ENCODE assay signal across 10 mouse cellular contexts in the genomic region with DNA sequence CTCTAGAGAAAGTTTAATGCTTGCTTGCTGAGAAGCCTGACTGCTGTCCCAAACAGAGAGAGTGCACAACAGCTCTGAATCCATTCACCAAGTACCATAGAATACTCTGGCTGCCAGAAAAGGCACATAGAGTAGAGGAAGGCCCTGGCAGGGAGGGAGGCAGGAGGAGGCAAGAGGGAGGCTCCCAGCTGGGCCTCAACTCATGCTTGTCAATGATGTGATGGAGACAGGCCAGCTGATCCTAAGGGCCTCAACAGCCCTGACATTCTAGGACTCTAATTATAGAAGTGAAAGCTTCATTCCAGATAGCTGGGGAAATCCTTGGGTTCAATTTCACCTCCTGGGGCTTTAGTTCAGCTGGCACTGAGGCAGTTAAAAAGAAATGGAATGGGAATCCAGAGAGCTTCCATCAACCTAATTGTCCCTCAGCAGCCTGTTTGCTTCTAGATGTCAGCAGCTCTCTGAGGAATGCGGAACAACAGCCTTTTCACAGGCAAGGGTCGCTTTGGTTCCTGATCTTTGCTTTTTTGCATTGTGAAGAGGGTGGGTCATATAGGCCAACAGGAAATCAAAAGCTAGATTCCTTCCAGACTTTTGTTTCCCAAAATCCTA.
DNase-seq lines count a peak whose midpoint lies in the region; ATAC-seq and TF ChIP-seq lines count a peak whose summit lies in the region.
"Had no signal": no experiment of that assay in that cellular context is flagged by ENCODE, and none has a peak within 500 bp of the region (broad histone marks: within the 10 kb centered on the region; RNA-seq: fewer than 3 reads in every experiment).

No protein-coding gene starts in this region.

- 61% methylated on average over 2 of the region's 2 CpGs for WGBS in hindbrain, postnatal 0 days
- 54% methylated on average over 2 of the region's 2 CpGs for WGBS in hindbrain, embryonic 13.5 days
- WGBS in embryonic facial prominence, embryonic 10.5 days, result 35% methylated on average over 2 of the region's 2 CpGs
- 42% methylated on average over 2 of the region's 2 CpGs for WGBS in lung, embryonic 15.5 days
- 55% methylated on average over 2 of the region's 2 CpGs for WGBS in neural tube, embryonic 15.5 days

- no peak overlapping the region for H3K4me3 ChIP-seq in hindbrain, postnatal 0 days (ENCODE audit: low read length)
- H3K4me3 ChIP-seq in hindbrain, embryonic 13.5 days, result no peak overlapping the region
- no peak overlapping the region for H3K4me3 ChIP-seq in embryonic facial prominence, embryonic 10.5 days
- no peak overlapping the region for H3K4me3 ChIP-seq in lung, embryonic 15.5 days
- no peak overlapping the region for H3K4me3 ChIP-seq in neural tube, embryonic 15.5 days (replicated peaks)
- H3K4me3 ChIP-seq: hindbrain, embryonic 12.5 days had no signal

- no peaks in the 10 kb centered on the region for H3K9me3 ChIP-seq in hindbrain, postnatal 0 days (ENCODE audit: low read length)
- no peaks in the 10 kb centered on the region for H3K9me3 ChIP-seq in hindbrain, embryonic 13.5 days
- no peaks in the 10 kb centered on the region for H3K9me3 ChIP-seq in embryonic facial prominence, embryonic 10.5 days
- no peaks in the 10 kb centered on the region for H3K9me3 ChIP-seq in lung, embryonic 15.5 days
- H3K9me3 ChIP-seq in neural tube, embryonic 15.5 days (replicated peaks), result no peaks in the 10 kb centered on the region
- H3K9me3 ChIP-seq: hindbrain, embryonic 12.5 days had no signal

- H3K36me3 ChIP-seq in hindbrain, postnatal 0 days (ENCODE audit: insufficient read depth, low read length), result no peaks in the 10 kb centered on the region
- H3K36me3 ChIP-seq in hindbrain, embryonic 13.5 days, result no peaks in the 10 kb centered on the region
- no peaks in the 10 kb centered on the region for H3K36me3 ChIP-seq in embryonic facial prominence, embryonic 10.5 days (replicated peaks)
- no peaks in the 10 kb centered on the region for H3K36me3 ChIP-seq in lung, embryonic 15.5 days
- H3K36me3 ChIP-seq in neural tube, embryonic 15.5 days, result no peaks in the 10 kb centered on the region
- H3K36me3 ChIP-seq: hindbrain, embryonic 12.5 days had no signal

- H3K4me2 ChIP-seq in hindbrain, postnatal 0 days (ENCODE audit: low read depth, low read length), result no peak overlapping the region
- H3K4me2 ChIP-seq in hindbrain, embryonic 13.5 days, result no peak overlapping the region
- H3K4me2 ChIP-seq in lung, embryonic 15.5 days, result no peak overlapping the region
- no peak overlapping the region for H3K4me2 ChIP-seq in neural tube, embryonic 15.5 days
- H3K4me2 ChIP-seq: hindbrain, embryonic 12.5 days had no signal

- DNase-seq in hindbrain, postnatal 0 days (ENCODE audit: low spot score), result peak; percentile 1
- peak; percentile 3 for DNase-seq in adipocyte (ENCODE audit: low spot score)
- peak; percentile 7 for DNase-seq in embryonic facial prominence, embryonic 10.5 days (ENCODE audit: low spot score)
- DNase-seq in right cerebral cortex, adult 2 months (ENCODE audit: low spot score in 2 of 2), result no peak
- no peak for DNase-seq in cerebellum, adult 11-12 months
- DNase-seq: adrenal gland, adult 8-10 months had no signal

- no peak overlapping the region for H3K27ac ChIP-seq in hindbrain, postnatal 0 days
- H3K27ac ChIP-seq in hindbrain, embryonic 13.5 days, result no peak overlapping the region
- no peak overlapping the region for H3K27ac ChIP-seq in embryonic facial prominence, embryonic 10.5 days (replicated peaks)
- H3K27ac ChIP-seq in lung, embryonic 15.5 days, result peak overlapping the region; percentile 50; the same call in 1 of the 2 replicates
- no peak overlapping the region for H3K27ac ChIP-seq in neural tube, embryonic 15.5 days (replicated peaks)
- H3K27ac ChIP-seq: hindbrain, embryonic 12.5 days had no signal

- TF ChIP-seq CTCF in hindbrain, postnatal 0 days (IDR thresholded peaks at IDR 0.05; ENCODE audit: low read depth), result no peak

- ATAC-seq in hindbrain, postnatal 0 days, result no peak
- ATAC-seq in hindbrain, embryonic 13.5 days (ENCODE audit: low FRiP score), result no peak
- ATAC-seq in lung, embryonic 15.5 days (ENCODE audit: borderline replicate concordance, extremely low read depth, low FRiP score, low TSS enrichment), result peak; percentile 82
- no peak for ATAC-seq in neural tube, embryonic 15.5 days (ENCODE audit: low FRiP score)

- H3K9ac ChIP-seq in hindbrain, postnatal 0 days (replicated peaks; ENCODE audit: low read length), result no peak overlapping the region
- H3K9ac ChIP-seq in hindbrain, embryonic 13.5 days, result no peak overlapping the region
- H3K9ac ChIP-seq in lung, embryonic 15.5 days, result no peak overlapping the region
- no peak overlapping the region for H3K9ac ChIP-seq in neural tube, embryonic 15.5 days (replicated peaks)
- H3K9ac ChIP-seq: hindbrain, embryonic 12.5 days had no signal

- H3K4me1 ChIP-seq in hindbrain, postnatal 0 days (ENCODE audit: insufficient read depth, low read length), result no peaks in the 10 kb centered on the region
- no peaks in the 10 kb centered on the region for H3K4me1 ChIP-seq in hindbrain, embryonic 13.5 days (replicated peaks)
- no peaks in the 10 kb centered on the region for H3K4me1 ChIP-seq in embryonic facial prominence, embryonic 10.5 days
- H3K4me1 ChIP-seq in lung, embryonic 15.5 days, result no peaks in the 10 kb centered on the region
- H3K4me1 ChIP-seq in neural tube, embryonic 15.5 days, result no peaks in the 10 kb centered on the region
- H3K4me1 ChIP-seq: hindbrain, embryonic 12.5 days had no signal

- no peaks in the 10 kb centered on the region for H3K27me3 ChIP-seq in hindbrain, postnatal 0 days (ENCODE audit: insufficient read depth, low read length)
- no peaks in the 10 kb centered on the region for H3K27me3 ChIP-seq in hindbrain, embryonic 13.5 days
- peaks cover 43% of the 10 kb centered on the region for H3K27me3 ChIP-seq in embryonic facial prominence, embryonic 10.5 days (replicated peaks; ENCODE audit: low read depth, poor library complexity, severe bottlenecking)
- no peaks in the 10 kb centered on the region; the same call in 1 of the 2 replicates for H3K27me3 ChIP-seq in lung, embryonic 15.5 days
- no peaks in the 10 kb centered on the region for H3K27me3 ChIP-seq in neural tube, embryonic 15.5 days (replicated peaks)
- H3K27me3 ChIP-seq: hindbrain, embryonic 12.5 days had no signal

Comparison
In these comparisons a context has a peak if more than half of its experiments do, and no peak if none do; other contexts are left out.
1. DNase-seq: peak in hindbrain, postnatal 0 days (single experiment), adipocyte (single experiment) and embryonic facial prominence, embryonic 10.5 days (single experiment); none in right cerebral cortex, adult 2 months (0 of 2) and cerebellum, adult 11-12 months (single experiment).